Mouse (Mus musculus): ENCODE measurements around the gene Epb42.

DNA sequence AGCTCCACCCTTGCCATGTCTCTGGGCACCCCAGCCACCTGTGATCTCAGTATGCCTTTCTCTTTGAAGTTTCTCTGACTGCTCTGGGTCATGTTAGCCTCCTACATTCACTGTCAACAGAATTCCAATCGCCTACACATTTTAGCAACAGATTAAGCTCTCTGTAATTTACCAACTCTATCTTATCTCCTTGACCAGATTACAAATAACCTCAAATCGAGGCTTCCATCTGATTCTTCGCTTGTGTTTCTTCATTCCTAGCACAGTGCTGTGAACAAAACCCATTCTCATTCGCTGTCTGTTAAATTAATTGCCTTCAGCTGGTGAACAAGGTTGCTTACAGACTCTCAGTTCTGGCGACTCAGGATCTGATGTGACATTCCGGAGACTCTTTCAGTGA, 21.1 kb upstream of the Epb42 start:
- TF ChIP-seq CTCF (IDR thresholded peaks at IDR 0.05; ENCODE audit: low read depth) = no peak
- no peak for TF ChIP-seq EP300 (IDR thresholded peaks at IDR 0.05; ENCODE audit: low read depth)
